Mouse (Mus musculus) layer of hippocampus, adult 2 months (tissue): Measurements from ENCODE around the gene Uqcc1. TPM values are rescaled to one million over a fixed set of nuclear protein-coding genes. Genes with fewer than 3 reads are reported as not detected.
"Not testable (repeated sequence)": the region's sequence is repeated elsewhere in the genome, so short reads cannot be mapped to it uniquely, and the experiment has no call there.

Experiments
- DNase-seq, 2 experiments: peaks; one replicate each; pipeline ENCODE4 v3.0.0; 2022; ENCODE audit warnings: low spot score in 2 of 2
- H3K27ac ChIP-seq: fragments of 200-600 bp; 2 replicates; pipeline ENCODE4 v1.8.1; 2022
- H3K4me3 ChIP-seq: fragments of 200-600 bp; 2 replicates; pipeline ENCODE4 v1.8.1; 2022; ENCODE audit warnings: mild to moderate bottlenecking
- CTCF ChIP-seq: fragments of 200-600 bp; conservative IDR thresholded peaks from 2 replicates; pipeline ENCODE4 v1.8.1; 2022; ENCODE audit warnings: antibody characterized with exemption, mild to moderate bottlenecking, moderate library complexity
- total RNA-seq, 2 experiments: library from RNA; stranded (reverse); gene quantifications; 2 replicates each; pipeline ENCODE4 v1.2.3; 2021

The Uqcc1 gene
- total RNA-seq, 2 experiments from 2014 or later, result 73.6 to 81.6 TPM

GRCm38 (mm10) chr2:155863301-155863867 is 66.7 kb downstream of the Uqcc1 start:
- DNase-seq, result no peak
- H3K4me3 ChIP-seq, result peak overlapping the region; percentile 13; the same call in 1 of the 2 replicates
- no peak for TF ChIP-seq CTCF
- H3K27ac ChIP-seq, result no peak overlapping the region

- peak in 1 of 2 experiments; percentile 24 for DNase-seq
- no peak for TF ChIP-seq CTCF
- Histone ChIP-seq H3K4me3 (peak overlapping the region; percentile 13; the same call in 1 of the 2 replicates), H3K27ac (no peak overlapping the region)
Measured at GRCm38 (mm10) chr2:155862573-155863300, 67.4 kb downstream of the Uqcc1 start.

GRCm38 (mm10) chr2:155861581-155861980 is 68.5 kb downstream of the Uqcc1 start:
- no peak for DNase-seq
- Histone ChIP-seq H3K4me3 (no peak overlapping the region), H3K27ac (no peak overlapping the region)
- TF ChIP-seq CTCF, result no peak

- Histone ChIP-seq H3K4me3 (no peak overlapping the region), H3K27ac (no peak overlapping the region)
- TF ChIP-seq CTCF, result no peak
- no peak for DNase-seq
Measured at GRCm38 (mm10) chr2:155860102-155860501, 70.0 kb downstream of the Uqcc1 start.

DNA sequence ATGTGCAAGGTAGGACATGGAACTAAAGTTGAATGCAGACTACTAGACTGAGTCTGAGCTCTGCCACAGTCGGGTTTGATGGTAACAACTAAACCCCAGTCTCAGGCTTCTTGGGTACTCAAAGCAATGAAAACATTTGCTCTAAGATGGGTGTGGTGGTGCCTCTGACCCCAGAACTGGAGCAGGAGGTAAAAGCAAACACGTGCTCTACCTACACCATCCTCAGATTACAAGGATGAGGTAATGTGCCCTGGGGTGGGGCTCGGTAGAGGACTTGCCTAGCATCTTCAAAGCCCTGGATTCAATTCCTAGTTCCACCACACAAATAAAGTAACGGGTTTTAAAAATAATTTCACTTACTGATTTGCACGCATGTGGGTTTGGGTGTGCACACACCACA is 77.6 kb downstream of the Uqcc1 start:
- DNase-seq, result no peak
- no peak overlapping the region for H3K4me3 ChIP-seq
- no peak overlapping the region for H3K27ac ChIP-seq
- TF ChIP-seq CTCF, result no peak

GRCm38 (mm10) chr2:155850120-155850519 is 80.0 kb downstream of the Uqcc1 start:
- Histone ChIP-seq H3K27ac (no peak overlapping the region), H3K4me3 (no peak overlapping the region)
- TF ChIP-seq CTCF, result no peak
- DNase-seq, result no peak

DNA sequence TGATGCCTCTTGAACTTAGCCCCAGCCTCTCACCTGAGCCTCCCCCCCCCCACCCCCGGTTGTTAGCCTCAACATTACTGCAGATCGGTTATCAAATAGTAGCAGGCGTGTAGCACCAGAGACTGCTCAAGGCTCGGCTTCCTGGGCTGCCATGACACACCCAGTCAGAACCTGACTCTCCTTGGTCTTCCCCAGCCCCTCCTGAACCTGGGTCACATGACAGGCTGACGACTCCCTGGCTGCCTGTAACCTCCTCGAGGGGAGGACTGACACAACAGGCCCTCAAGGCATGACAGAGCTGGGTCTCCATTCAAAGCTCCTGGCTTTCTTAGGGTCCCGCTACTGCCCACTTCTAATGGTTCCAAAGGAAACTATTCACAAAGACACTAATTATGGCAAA is 80.6 kb downstream of the Uqcc1 start:
- no peak overlapping the region for H3K4me3 ChIP-seq
- DNase-seq, result no peak
- no peak overlapping the region for H3K27ac ChIP-seq
- no peak for TF ChIP-seq CTCF

DNA sequence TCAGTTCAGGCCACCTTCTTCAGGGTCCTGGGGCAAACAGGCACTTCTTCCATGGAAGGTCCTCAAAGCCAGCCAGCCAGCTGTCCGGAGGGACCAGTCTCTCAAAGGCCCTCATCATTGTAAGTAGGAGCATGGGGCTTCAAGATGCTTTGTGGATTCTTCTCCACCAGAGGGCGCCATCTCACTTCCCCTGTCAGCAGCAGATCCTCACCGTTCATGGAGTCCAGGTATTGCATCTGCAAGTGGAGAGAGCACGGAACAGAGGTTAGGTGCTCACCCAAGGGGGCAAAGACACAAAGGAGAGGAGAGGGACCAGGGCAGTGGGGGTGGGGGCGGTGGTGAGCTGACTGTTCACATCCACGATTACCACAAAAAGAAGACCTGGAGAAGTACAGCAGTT is 81.8 kb downstream of the Uqcc1 start:
- DNase-seq, result peak; percentile 61 to 84
- H3K4me3 ChIP-seq, result no peak overlapping the region
- TF ChIP-seq CTCF, result peak; percentile 86
- H3K27ac ChIP-seq, result no peak overlapping the region

GRCm38 (mm10) chr2:155846930-155847329 is 83.2 kb downstream of the Uqcc1 start:
- no peak for TF ChIP-seq CTCF
- no peak for DNase-seq
- Histone ChIP-seq H3K4me3 (no peak overlapping the region), H3K27ac (no peak overlapping the region)

- no peak overlapping the region for H3K27ac ChIP-seq
- no peak for DNase-seq
- no peak overlapping the region for H3K4me3 ChIP-seq
- TF ChIP-seq CTCF, result no peak
Measured at GRCm38 (mm10) chr2:155838961-155839360, 91.1 kb downstream of the Uqcc1 start.

- no peak for TF ChIP-seq CTCF
- no peak overlapping the region for H3K27ac ChIP-seq
- no peak for DNase-seq
- no peak overlapping the region for H3K4me3 ChIP-seq
Measured at GRCm38 (mm10) chr2:155837961-155838360, 92.1 kb downstream of the Uqcc1 start.

DNA sequence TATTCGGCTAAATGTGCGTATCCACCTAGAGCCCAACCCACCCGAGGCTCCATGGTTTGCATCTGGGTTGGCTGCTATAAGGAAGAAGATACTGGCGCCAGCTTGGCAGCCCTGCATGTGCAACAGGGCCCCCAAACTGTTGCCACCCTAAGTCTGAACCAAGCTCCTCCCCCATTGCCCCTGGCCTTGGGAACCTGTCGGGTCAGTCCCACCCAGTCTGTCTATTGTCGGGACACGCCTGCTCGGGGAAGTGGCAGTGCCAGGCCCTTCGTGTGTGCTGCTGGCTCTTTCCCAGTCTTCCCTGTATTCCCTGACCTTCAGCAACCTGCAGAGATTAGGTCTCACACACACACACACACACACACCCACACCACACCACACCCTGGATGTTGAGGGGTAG is 95.4 kb downstream of the Uqcc1 start, which contains the start of gene Fam83c:
Gene Fam83c, minus strand, starts transcription at position 123 of the 400 bp plus-strand sequence.
- no peak for DNase-seq
- Histone ChIP-seq H3K4me3 (no peak within 1 kb of the TSS), H3K27ac (no peak within 1 kb of the TSS)
- TF ChIP-seq CTCF, result no peak

DNA sequence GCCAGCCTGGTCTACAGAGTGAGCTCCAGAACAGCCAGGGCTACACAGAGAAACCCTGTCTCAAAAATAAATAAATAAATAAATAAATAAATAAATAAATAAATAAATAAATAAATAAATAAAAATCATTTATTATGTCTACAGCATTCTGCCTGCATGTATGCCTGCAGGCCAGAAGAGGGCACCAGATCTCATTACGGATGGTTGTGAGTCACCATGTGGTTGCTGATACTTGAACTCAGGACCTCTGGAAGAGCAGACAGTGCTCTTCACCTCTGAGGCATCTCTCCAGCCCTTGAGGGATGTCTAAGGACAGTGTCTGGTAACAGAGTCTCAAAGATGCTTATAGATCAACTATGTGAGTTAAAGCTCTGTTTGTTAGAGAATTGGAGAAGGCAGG is 98.0 kb downstream of the Uqcc1 start:
- not testable (repeated sequence) for DNase-seq, H3K4me3 ChIP-seq, H3K27ac ChIP-seq
- peak; percentile 63 for TF ChIP-seq CTCF

- peak; percentile 35 for TF ChIP-seq CTCF
- Histone ChIP-seq H3K27ac (no peak overlapping the region), H3K4me3 (no peak overlapping the region)
- DNase-seq, result no peak
Measured at GRCm38 (mm10) chr2:155831302-155831701, 98.8 kb downstream of the Uqcc1 start.
